Mouse (Mus musculus) hindbrain, embryonic 12.5 days (tissue): ENCODE measurements around the gene Lsm10. TPM values are rescaled to one million over a fixed set of nuclear protein-coding genes. Genes with fewer than 3 reads are reported as not detected.

Source experiments
- ATAC-seq: fragments of 200-750 bp; cut with Nextera tagmentation; 2 replicates; pipeline ENCODE4 v1.8.0; 2017; ENCODE audit warnings: moderate TSS enrichment; ENCODE audit not compliant: low FRiP score
- H3K27ac ChIP-seq: fragments of 300-500 bp; sonication (generic); 2 replicates; pipeline ENCODE4 v1.5.1; 2016; ENCODE audit warnings: mild to moderate bottlenecking
- H3K27me3 ChIP-seq: fragments of 300-500 bp; sonication (generic); 2 replicates; pipeline ENCODE4 v1.6.1; 2016; ENCODE audit warnings: mild to moderate bottlenecking
- H3K36me3 ChIP-seq: fragments of 300-500 bp; sonication (generic); 2 replicates; pipeline ENCODE4 v1.6.1; 2016; ENCODE audit warnings: mild to moderate bottlenecking
- H3K4me1 ChIP-seq: fragments of 300-500 bp; sonication (generic); 2 replicates; pipeline ENCODE4 v1.6.1; 2016
- H3K4me2 ChIP-seq: fragments of 300-500 bp; sonication (generic); replicated peaks from 2 replicates; pipeline ENCODE4 v1.6.1; 2016; ENCODE audit warnings: mild to moderate bottlenecking
- H3K4me3 ChIP-seq: fragments of 300-500 bp; sonication (generic); 2 replicates; pipeline ENCODE4 v1.5.1; 2016; ENCODE audit warnings: mild to moderate bottlenecking
- H3K9ac ChIP-seq: fragments of 300-500 bp; sonication (generic); 2 replicates; pipeline ENCODE4 v1.6.1; 2016; ENCODE audit warnings: mild to moderate bottlenecking, moderate library complexity
- H3K9me3 ChIP-seq: fragments of 300-500 bp; sonication (generic); replicated peaks from 2 replicates; pipeline ENCODE4 v1.6.1; 2016; ENCODE audit warnings: mild to moderate bottlenecking
- WGBS: fragments of 180-500 bp; shearing (Covaris S2); methylation state at CpG from one replicate; pipeline ENCODE4 v1.1.7; 2016; 5-methylcytosine and 5-hydroxymethylcytosine counted together
- polyA plus RNA-seq: library from polyadenylated mRNA; unstranded; fragments of >200 nt; fragmentation: Nextera tagmentation; extraction: Ambion mirVana; gene quantifications from 2 replicates; pipeline ENCODE4 v1.2.1, GENCODE M21; 2016

The Lsm10 gene
- polyA plus RNA-seq, 1 experiment from 2014 or later: 39.6 TPM

- Histone ChIP-seq H3K4me2 (peak overlapping the region; percentile 97), H3K9ac (no peak overlapping the region), H3K27ac (peak overlapping the region; percentile 82), H3K4me3 (peak overlapping the region; percentile 94; the same call in 1 of the 2 replicates), H3K9me3 (no peaks in the 10 kb centered on the region), H3K27me3 (no peaks in the 10 kb centered on the region), H3K36me3 (peaks cover 14% of the 10 kb centered on the region), H3K4me1 (peaks cover 35% of the 10 kb centered on the region)
- 45% methylated on average over 7 of the region's 7 CpGs for whole genome bisulfite sequencing
- no peak for ATAC-seq
These were observed 5.8 kb downstream of the Lsm10 start for GRCm38 (mm10) chr4:126102061-126102841.

GRCm38 (mm10) chr4:126103057-126103581 lies 6.7 kb downstream of the Lsm10 start:
- Histone ChIP-seq H3K36me3 (peaks cover 14% of the 10 kb centered on the region), H3K27ac (peak overlapping the region; percentile 82), H3K9ac (peak overlapping the region; percentile 49), H3K4me3 (peak overlapping the region; percentile 94), H3K9me3 (no peaks in the 10 kb centered on the region), H3K27me3 (no peaks in the 10 kb centered on the region), H3K4me1 (peaks cover 40% of the 10 kb centered on the region), H3K4me2 (peak overlapping the region; percentile 97)
- 2% methylated on average over 15 of the region's 15 CpGs for WGBS
- ATAC-seq: peak; percentile 62

DNA sequence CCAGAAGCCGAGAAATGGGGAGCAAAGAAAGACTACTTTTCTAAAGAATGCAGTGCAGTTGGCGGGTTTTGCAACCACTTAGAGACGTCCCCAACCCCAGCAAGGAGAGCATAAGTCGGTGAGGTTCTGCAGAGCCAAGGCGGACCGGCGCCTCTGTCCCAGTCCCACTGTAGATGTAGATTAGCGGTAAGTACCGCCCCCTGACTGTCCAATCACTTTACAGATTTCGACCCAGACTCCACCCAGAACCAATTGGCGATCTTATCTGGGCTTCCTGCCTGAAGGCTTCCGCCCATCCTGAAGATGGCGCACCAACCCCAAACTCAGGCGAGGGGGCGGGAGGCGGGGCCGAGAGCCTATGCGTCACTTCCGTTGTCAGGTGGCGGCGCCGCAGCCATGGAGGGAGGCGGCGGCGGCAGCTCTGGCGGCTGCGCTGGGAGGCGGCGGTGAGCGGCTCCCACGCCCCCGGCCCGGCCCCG lies 7.2 kb downstream of the Lsm10 start, which contains the start of gene Stk40:
TSS of gene Stk40 (plus strand) at position 368 of the 479 bp plus-strand sequence.
- Histone ChIP-seq H3K27me3 (no peaks in the 10 kb centered on the region), H3K4me2 (peak within 1 kb of the TSS; percentile 97), H3K36me3 (peaks cover 14% of the 10 kb centered on the region), H3K27ac (peak within 1 kb of the TSS; percentile 82), H3K9ac (peak within 1 kb of the TSS; percentile 91), H3K4me3 (peak within 1 kb of the TSS; percentile 94), H3K9me3 (no peaks in the 10 kb centered on the region), H3K4me1 (peaks cover 44% of the 10 kb centered on the region)
- peak; percentile 97 for ATAC-seq
- WGBS: under 1% methylated on average over 34 of the region's 34 CpGs

DNA sequence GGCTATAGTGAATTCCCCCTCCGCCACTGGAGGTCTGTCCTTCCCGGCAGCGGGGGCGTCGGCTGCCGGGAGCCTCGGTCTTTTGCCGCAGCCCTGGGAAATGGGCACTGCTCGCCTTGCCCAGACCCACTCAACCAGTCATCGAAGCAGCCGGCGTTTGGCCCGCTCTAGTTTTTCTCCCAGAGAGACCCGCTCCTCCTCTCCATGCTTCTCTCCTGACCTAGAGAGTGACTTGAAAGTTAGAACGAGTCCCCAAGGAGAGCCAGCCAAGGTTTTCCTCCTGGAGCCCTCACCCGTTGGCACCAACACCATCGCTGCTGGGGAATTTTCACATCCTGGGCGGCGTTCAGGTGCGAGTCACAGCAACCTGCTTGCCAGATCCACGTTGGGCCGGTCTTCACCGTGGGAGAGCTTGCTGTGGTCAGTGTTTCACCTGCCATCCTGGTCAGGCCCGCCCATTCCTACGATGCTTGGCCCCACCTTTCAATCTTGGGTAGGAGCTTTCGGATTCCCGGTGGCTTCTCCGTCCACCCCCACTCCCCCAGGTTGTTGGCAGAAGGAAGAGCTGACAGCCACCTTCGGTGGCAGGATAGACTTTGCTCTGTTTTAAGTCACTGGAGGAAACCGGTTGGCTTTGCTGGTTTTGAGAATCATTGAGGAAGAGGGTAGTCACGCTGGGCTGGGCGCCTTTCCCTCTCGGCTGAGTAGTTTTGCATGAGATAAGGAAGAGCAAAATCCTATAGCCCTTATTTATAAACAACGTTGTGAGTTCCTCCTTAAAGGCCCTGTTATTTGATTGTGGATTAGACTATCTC lies 8.0 kb downstream of the Lsm10 start:
- Histone ChIP-seq H3K27me3 (no peaks in the 10 kb centered on the region), H3K4me2 (peak overlapping the region; percentile 97), H3K27ac (peak overlapping the region; percentile 30; the same call in 1 of the 2 replicates), H3K9ac (peak overlapping the region; percentile 91), H3K9me3 (no peaks in the 10 kb centered on the region), H3K4me1 (peaks cover 49% of the 10 kb centered on the region), H3K36me3 (peaks cover 7% of the 10 kb centered on the region; the same call in 1 of the 2 replicates), H3K4me3 (peak overlapping the region; percentile 94)
- WGBS: 3% methylated on average over 34 of the region's 34 CpGs
- ATAC-seq: peak; percentile 54

GRCm38 (mm10) chr4:126105131-126105783 lies 8.8 kb downstream of the Lsm10 start:
- peak overlapping the region; percentile 94 for H3K4me3 ChIP-seq
- no peak overlapping the region for H3K27ac ChIP-seq
- ATAC-seq: no peak
- H3K9ac ChIP-seq: peak overlapping the region; percentile 91
- H3K36me3 ChIP-seq: 0 out of 2 replicates have a peak, but pooled peaks cover under 1% of the 10 kb centered on the region
- H3K9me3 ChIP-seq: no peaks in the 10 kb centered on the region
- WGBS: 49% methylated on average over 7 of the region's 7 CpGs
- H3K4me2 ChIP-seq: peak overlapping the region; percentile 97
- H3K27me3 ChIP-seq: no peaks in the 10 kb centered on the region
- peaks cover 57% of the 10 kb centered on the region for H3K4me1 ChIP-seq

- WGBS: 65% methylated on average over 8 of the region's 8 CpGs
- no peak overlapping the region for H3K27ac ChIP-seq
- no peaks in the 10 kb centered on the region for H3K9me3 ChIP-seq
- H3K4me2 ChIP-seq: no peak overlapping the region
- no peak overlapping the region for H3K4me3 ChIP-seq
- no peaks in the 10 kb centered on the region for H3K36me3 ChIP-seq
- peaks cover 63% of the 10 kb centered on the region for H3K4me1 ChIP-seq
- H3K27me3 ChIP-seq: no peaks in the 10 kb centered on the region
- H3K9ac ChIP-seq: 0 out of 2 replicates have a peak overlapping the region, but pooled peaks have one; percentile 13
- no peak for ATAC-seq
These were observed 11.8 kb downstream of the Lsm10 start for GRCm38 (mm10) chr4:126108061-126108740.

GRCm38 (mm10) chr4:126109613-126110373 lies 13.4 kb downstream of the Lsm10 start:
- Histone ChIP-seq H3K27me3 (no peaks in the 10 kb centered on the region), H3K4me3 (no peak overlapping the region), H3K9ac (0 out of 2 replicates have a peak overlapping the region, but pooled peaks have one; percentile 33), H3K4me2 (peak overlapping the region; percentile 9), H3K4me1 (peaks cover 61% of the 10 kb centered on the region), H3K36me3 (no peaks in the 10 kb centered on the region), H3K9me3 (no peaks in the 10 kb centered on the region), H3K27ac (peak overlapping the region; percentile 75)
- WGBS: 78% methylated on average over 10 of the region's 10 CpGs
- no peak for ATAC-seq

DNA sequence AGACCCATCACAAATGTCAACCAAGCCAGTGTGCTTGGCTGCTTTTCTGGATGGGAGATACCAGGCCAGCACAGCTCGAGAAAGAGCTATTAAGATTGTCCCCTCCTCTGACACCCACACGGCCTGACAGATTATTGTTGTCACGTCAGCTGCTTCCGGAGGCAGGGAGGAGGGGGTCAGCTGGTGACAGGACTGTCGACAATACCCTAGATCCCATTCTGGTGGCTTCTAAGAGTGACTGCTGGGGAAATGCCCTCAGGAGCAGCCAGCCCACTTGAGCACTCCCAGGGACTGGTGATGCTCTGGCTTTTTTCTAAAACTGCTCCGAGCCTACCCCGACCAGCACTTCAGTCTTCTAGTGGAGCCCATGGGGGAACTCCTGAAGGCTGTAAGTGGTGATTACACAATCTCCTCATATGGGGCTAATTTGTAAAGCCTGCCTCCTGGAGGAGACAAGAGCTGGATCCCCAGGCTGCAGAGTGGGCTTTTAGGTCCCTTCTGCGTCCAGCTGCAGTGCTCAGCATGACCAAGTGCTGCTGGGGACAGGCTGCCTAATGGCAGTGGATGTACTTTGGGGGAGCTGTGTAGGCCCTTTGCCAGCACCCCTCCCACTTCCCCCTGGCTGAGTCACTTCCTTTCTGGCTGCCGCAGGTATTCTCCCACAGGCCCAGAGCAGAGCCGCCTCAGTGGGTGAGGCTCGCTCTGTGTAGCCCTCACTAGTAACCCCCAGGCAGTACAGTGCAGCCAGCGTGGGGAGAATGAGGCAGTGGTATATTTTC lies 14.1 kb downstream of the Lsm10 start:
- Histone ChIP-seq H3K27me3 (no peaks in the 10 kb centered on the region), H3K9ac (peak overlapping the region; percentile 33), H3K36me3 (no peaks in the 10 kb centered on the region), H3K4me2 (peak overlapping the region; percentile 9), H3K4me1 (peaks cover 58% of the 10 kb centered on the region), H3K4me3 (no peak overlapping the region), H3K27ac (peak overlapping the region; percentile 75), H3K9me3 (no peaks in the 10 kb centered on the region)
- ATAC-seq: peak; percentile 58
- WGBS: 12% methylated on average over 12 of the region's 12 CpGs

DNA sequence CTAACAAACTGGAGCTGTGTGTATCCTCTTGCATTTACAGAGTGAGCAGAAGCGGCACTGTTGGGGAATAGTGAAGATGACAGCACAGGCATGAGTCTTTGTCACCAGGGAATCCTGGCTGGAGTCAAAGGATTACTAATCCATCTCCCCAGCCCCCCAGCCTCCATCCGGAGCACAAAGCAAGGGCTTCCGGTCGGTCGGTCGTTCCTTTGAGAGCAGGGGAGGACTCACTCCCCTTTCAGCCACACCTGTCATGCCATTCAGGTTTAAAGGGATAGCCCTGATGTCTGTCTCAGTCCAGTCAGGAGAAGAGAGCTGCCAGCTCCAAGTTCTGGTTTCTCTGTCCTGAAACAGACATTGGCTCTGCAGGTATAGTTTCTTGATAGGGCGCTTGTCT lies 14.7 kb downstream of the Lsm10 start:
- Histone ChIP-seq H3K4me2 (peak overlapping the region; percentile 9), H3K4me3 (no peak overlapping the region), H3K9me3 (no peaks in the 10 kb centered on the region), H3K27ac (peak overlapping the region; percentile 75), H3K27me3 (no peaks in the 10 kb centered on the region), H3K36me3 (no peaks in the 10 kb centered on the region), H3K4me1 (peaks cover 58% of the 10 kb centered on the region), H3K9ac (peak overlapping the region; percentile 33)
- WGBS: 24% methylated on average over 7 of the region's 7 CpGs
- no peak for ATAC-seq

GRCm38 (mm10) chr4:126113243-126113642 lies 16.8 kb downstream of the Lsm10 start:
- Histone ChIP-seq H3K9ac (no peak overlapping the region), H3K4me3 (no peak overlapping the region), H3K9me3 (no peaks in the 10 kb centered on the region), H3K4me2 (no peak overlapping the region), H3K27ac (no peak overlapping the region), H3K27me3 (no peaks in the 10 kb centered on the region), H3K4me1 (peaks cover 46% of the 10 kb centered on the region), H3K36me3 (0 out of 2 replicates have a peak, but pooled peaks cover 6% of the 10 kb centered on the region)
- WGBS: 85% methylated on average over 4 of the region's 4 CpGs
- no peak for ATAC-seq
